Mouse (Mus musculus) G1E (cell line): ENCODE data around the gene Psmb1. TPM values are rescaled to one million over a fixed set of nuclear protein-coding genes. Genes with fewer than 3 reads are reported as not detected.

ENCODE experiments used
- ATAC-seq: 2 replicates; pipeline ENCODE4 v1.8.0; 2016; ENCODE audit warnings: mild to moderate bottlenecking; ENCODE audit not compliant: insufficient number of reproducible peaks, poor library complexity, low FRiP score, severe bottlenecking; ENCODE audit errors: extremely low read depth
- DNase-seq: peaks from one replicate; pipeline ENCODE4 v3.0.0; 2012; ENCODE audit warnings: low spot score
- H3K27me3 ChIP-seq: 2 replicates; pipeline ENCODE4 v1.6.1; 2012; ENCODE audit warnings: mild to moderate bottlenecking, low read length, inconsistent platforms; ENCODE audit not compliant: insufficient read depth
- H3K36me3 ChIP-seq: replicated peaks from 2 replicates; pipeline ENCODE3; 2012; ENCODE audit warnings: mild to moderate bottlenecking, inconsistent platforms
- H3K4me1 ChIP-seq: 2 replicates; pipeline ENCODE4 v1.6.1; 2012; ENCODE audit warnings: low read depth, low read length, inconsistent platforms, mixed read lengths; ENCODE audit not compliant: insufficient read depth
- H3K4me3 ChIP-seq: 2 replicates; pipeline ENCODE4 v1.5.1; 2012; ENCODE audit warnings: low read depth, mild to moderate bottlenecking, inconsistent platforms, low read length, moderate library complexity, mixed read lengths
- H3K9me3 ChIP-seq: replicated peaks from 2 replicates; pipeline ENCODE4 v1.6.1; 2012; ENCODE audit warnings: inconsistent platforms
- CTCF ChIP-seq: IDR thresholded peaks from 2 replicates; pipeline ENCODE4 v1.5.1; 2012; ENCODE audit warnings: low read depth, low read length, inconsistent platforms, mixed read lengths
- GATA1 ChIP-seq: IDR thresholded peaks from 2 replicates; pipeline ENCODE4 v1.6.1; 2012; ENCODE audit warnings: borderline replicate concordance, low read length, inconsistent platforms, mixed read lengths
- GATA2 ChIP-seq: IDR thresholded peaks from 2 replicates; pipeline ENCODE4 v1.6.1; 2012; ENCODE audit warnings: low read depth, low read length, inconsistent platforms, borderline replicate concordance
- POLR2AphosphoS5 ChIP-seq: IDR thresholded peaks from 2 replicates; pipeline ENCODE4 v1.6.1; 2012; ENCODE audit warnings: low read depth, low read length, inconsistent platforms; ENCODE audit not compliant: insufficient replicate concordance
- TAL1 ChIP-seq: conservative IDR thresholded peaks from 2 replicates; pipeline ENCODE4 v1.6.1; 2012; ENCODE audit warnings: low read depth, low read length, inconsistent platforms, mixed read lengths
- polyA plus RNA-seq: library from polyadenylated mRNA; stranded (reverse); fragments of >175 nt; gene quantifications from 2 replicates; pipeline ENCODE4 v1.2.3, GENCODE M21; 2012
- total RNA-seq, 2 experiments: library from RNA; stranded (forward) in 1 of 2; stranded (reverse) in 1 of 2; fragments of 200-1000 nt in 1 of 2; fragments of >200 nt in 1 of 2; fragmentation: Nextera tagmentation in 1 of 2; gene quantifications; 2 replicates each; pipeline ENCODE4 v1.2.3; 2014 to 2017

The Psmb1 gene
- total and polyA plus RNA-seq, 3 experiments: 59.3 to 194 (median 69.1) TPM

GRCm38 (mm10) chr17:15432036-15432435 lies 67.5 kb downstream of the Psmb1 start:
- ATAC-seq: no peak
- Histone ChIP-seq H3K36me3 (peaks cover 45% of the 10 kb centered on the region), H3K4me3 (no peak overlapping the region), H3K4me1 (no peaks in the 10 kb centered on the region), H3K9me3 (no peaks in the 10 kb centered on the region), H3K27me3 (no peaks in the 10 kb centered on the region)
- TF ChIP-seq GATA2 (no peak), CTCF (no peak), TAL1 (no peak), POLR2AphosphoS5 (no peak), GATA1 (no peak)
- no peak for DNase-seq

- no peak for ATAC-seq
- H3K4me3 ChIP-seq: no peak overlapping the region
- TF ChIP-seq CTCF: no peak
- no peak for TF ChIP-seq GATA2
- no peak for TF ChIP-seq POLR2AphosphoS5
- no peak for TF ChIP-seq GATA1
- no peak for TF ChIP-seq TAL1
- H3K4me1 ChIP-seq: no peaks in the 10 kb centered on the region
- no peaks in the 10 kb centered on the region for H3K27me3 ChIP-seq
- no peaks in the 10 kb centered on the region for H3K9me3 ChIP-seq
- no peak for DNase-seq
- peaks cover 49% of the 10 kb centered on the region for H3K36me3 ChIP-seq
Measured at GRCm38 (mm10) chr17:15431551-15431950, 68.0 kb downstream of the Psmb1 start.

- Histone ChIP-seq H3K4me3 (no peak overlapping the region), H3K36me3 (peaks cover 51% of the 10 kb centered on the region), H3K27me3 (no peaks in the 10 kb centered on the region), H3K9me3 (no peaks in the 10 kb centered on the region), H3K4me1 (no peaks in the 10 kb centered on the region)
- no peak for TF ChIP-seq TAL1
- ATAC-seq (no peak), DNase-seq (no peak)
Measured at GRCm38 (mm10) chr17:15431021-15431514, 68.5 kb downstream of the Psmb1 start.

GRCm38 (mm10) chr17:15429937-15430336 lies 69.6 kb downstream of the Psmb1 start:
- no peaks in the 10 kb centered on the region for H3K4me1 ChIP-seq
- peaks cover 63% of the 10 kb centered on the region for H3K36me3 ChIP-seq
- H3K9me3 ChIP-seq: no peaks in the 10 kb centered on the region
- TF ChIP-seq POLR2AphosphoS5: no peak
- no peak for TF ChIP-seq CTCF
- no peak for TF ChIP-seq TAL1
- no peak for TF ChIP-seq GATA2
- no peak for TF ChIP-seq GATA1
- no peak overlapping the region for H3K4me3 ChIP-seq
- no peaks in the 10 kb centered on the region for H3K27me3 ChIP-seq
- ATAC-seq: no peak
- DNase-seq: no peak

GRCm38 (mm10) chr17:15429451-15429850 lies 70.1 kb downstream of the Psmb1 start:
- ATAC-seq (no peak), DNase-seq (no peak)
- H3K36me3 ChIP-seq: peaks cover 65% of the 10 kb centered on the region
- no peaks in the 10 kb centered on the region for H3K27me3 ChIP-seq
- no peaks in the 10 kb centered on the region for H3K4me1 ChIP-seq
- no peak overlapping the region for H3K4me3 ChIP-seq
- H3K9me3 ChIP-seq: no peaks in the 10 kb centered on the region
- TF ChIP-seq GATA2: no peak
- TF ChIP-seq CTCF: no peak

- ATAC-seq: no peak
- no peaks in the 10 kb centered on the region for H3K27me3 ChIP-seq
- peaks cover 85% of the 10 kb centered on the region for H3K36me3 ChIP-seq
Measured at GRCm38 (mm10) chr17:15425931-15426330, 73.6 kb downstream of the Psmb1 start.

More at GRCm38 (mm10) chr17:15425931-15426330, 73.6 kb downstream of the Psmb1 start:
- Histone ChIP-seq H3K4me1 (no peaks in the 10 kb centered on the region), H3K4me3 (no peak overlapping the region), H3K9me3 (peaks cover 3% of the 10 kb centered on the region; the same call in 1 of the 2 replicates)
- TF ChIP-seq GATA1 (no peak), POLR2AphosphoS5 (no peak), GATA2 (no peak), CTCF (no peak), TAL1 (no peak)
- DNase-seq: no peak

Other genes starting within 250 kb of the Psmb1 start
- gene Dll1, start 122.9 kb downstream of the Psmb1 start, total RNA-seq (2014; fragmentation: Nextera tagmentation): not detected in 2 replicates
- not detected in 2 replicates for gene Dll1, start 122.9 kb downstream of the Psmb1 start, total RNA-seq (2017)
- not detected in 2 replicates for gene Dll1, start 122.9 kb downstream of the Psmb1 start, polyA plus RNA-seq
- gene Fam120b, start 103.5 kb downstream of the Psmb1 start, total RNA-seq (2014; fragmentation: Nextera tagmentation): 21.8 and 26.3 TPM in 2 replicates
- 21.1 and 23.4 TPM in 2 replicates for gene Fam120b, start 103.5 kb downstream of the Psmb1 start, total RNA-seq (2017)
- 3.1 and 5.1 TPM in 2 replicates for gene Fam120b, start 103.5 kb downstream of the Psmb1 start, polyA plus RNA-seq
- 176 and 189 TPM in 2 replicates for gene Tbp, start 137 bp upstream of the Psmb1 start, total RNA-seq (2014; fragmentation: Nextera tagmentation)
- gene Tbp, start 137 bp upstream of the Psmb1 start, total RNA-seq (2017): 64.7 and 66.5 TPM in 2 replicates
- 9.8 and 11.9 TPM in 2 replicates for gene Tbp, start 137 bp upstream of the Psmb1 start, polyA plus RNA-seq
- 102 and 105 TPM in 2 replicates for gene Pdcd2, start 27.6 kb upstream of the Psmb1 start, total RNA-seq (2014; fragmentation: Nextera tagmentation)
- gene Pdcd2, start 27.6 kb upstream of the Psmb1 start, total RNA-seq (2017): 156 and 179 TPM in 2 replicates
- 230 and 314 TPM in 2 replicates for gene Pdcd2, start 27.6 kb upstream of the Psmb1 start, polyA plus RNA-seq
- gene Prdm9, start 64.6 kb upstream of the Psmb1 start, total RNA-seq (2014; fragmentation: Nextera tagmentation): 9.2 and 16.0 TPM in 2 replicates
- 3.2 and 5.4 TPM in 2 replicates for gene Prdm9, start 64.6 kb upstream of the Psmb1 start, total RNA-seq (2017)
- gene Prdm9, start 64.6 kb upstream of the Psmb1 start, polyA plus RNA-seq: 1.1 TPM in 2 replicates
- 75.3 and 75.6 TPM in 2 replicates for gene Chd1, start 205.2 kb upstream of the Psmb1 start, total RNA-seq (2014; fragmentation: Nextera tagmentation)
- 47.9 and 56.9 TPM in 2 replicates for gene Chd1, start 205.2 kb upstream of the Psmb1 start, total RNA-seq (2017)
- gene Chd1, start 205.2 kb upstream of the Psmb1 start, polyA plus RNA-seq: 67.3 and 83.8 TPM in 2 replicates